Mouse (Mus musculus) gastrocnemius, postnatal 14 days (tissue): ENCODE results near the gene Gm20671. TPM values are rescaled to one million over a fixed set of nuclear protein-coding genes. Genes with fewer than 3 reads are reported as not detected.
A peak's percentile ranks its signal among the peaks of the same experiment; 100 is the strongest.
"Not testable (repeated sequence)": the region's sequence is repeated elsewhere in the genome, so short reads cannot be mapped to it uniquely, and the experiment has no call there.

ENCODE experiments used
- DNase-seq: peaks from one replicate; pipeline ENCODE4 v3.0.0; 2021; ENCODE audit warnings: mixed read lengths
- intact Hi-C: fragments of 180-260 bp; cut with DNase I; formaldehyde crosslinking; loops from one replicate; pipeline ENCODE4 v1.15.1; 2025; ENCODE audit warnings: low total_unique reads
- total RNA-seq, 2 experiments: library from RNA; stranded (reverse); gene quantifications; 2 replicates each; pipeline ENCODE4 v1.2.3; 2021

The Gm20671 gene
- total RNA-seq, 2 experiments from 2014 or later = not detected

GRCm38 (mm10) chr5:32820471-32820870, 6.4 kb downstream of the Gm20671 start:
- no peak for DNase-seq
- intact Hi-C loops = no loop called here

DNA sequence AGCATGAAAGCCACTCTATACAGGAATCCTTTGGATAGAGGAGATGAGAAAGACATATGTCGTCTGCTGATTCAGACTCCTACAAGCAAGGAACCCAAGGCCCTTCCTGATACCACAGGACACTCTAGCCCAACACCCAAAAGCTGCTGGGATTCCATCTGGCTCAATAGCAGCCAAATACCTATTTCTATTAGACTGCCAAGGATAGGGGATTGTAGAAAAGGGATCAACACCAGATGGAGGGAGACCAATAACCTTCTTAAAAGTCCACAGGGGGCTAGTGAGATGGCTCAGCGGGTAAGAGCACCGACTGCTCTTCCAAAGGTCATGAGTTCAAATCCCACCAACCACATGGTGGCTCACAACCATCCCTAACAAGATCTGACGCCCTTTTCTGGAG, 11.5 kb downstream of the Gm20671 start:
- intact Hi-C loops = no loop called here
- no peak for DNase-seq

- intact Hi-C loops = loop anchor here (10.0 kb wide), 1 partner anchor 68 kb away; the partner anchor contains the start of gene Prr14l
- not testable (repeated sequence) for DNase-seq
Observed at GRCm38 (mm10) chr5:32786454-32786853, 40.5 kb downstream of the Gm20671 start.

DNA sequence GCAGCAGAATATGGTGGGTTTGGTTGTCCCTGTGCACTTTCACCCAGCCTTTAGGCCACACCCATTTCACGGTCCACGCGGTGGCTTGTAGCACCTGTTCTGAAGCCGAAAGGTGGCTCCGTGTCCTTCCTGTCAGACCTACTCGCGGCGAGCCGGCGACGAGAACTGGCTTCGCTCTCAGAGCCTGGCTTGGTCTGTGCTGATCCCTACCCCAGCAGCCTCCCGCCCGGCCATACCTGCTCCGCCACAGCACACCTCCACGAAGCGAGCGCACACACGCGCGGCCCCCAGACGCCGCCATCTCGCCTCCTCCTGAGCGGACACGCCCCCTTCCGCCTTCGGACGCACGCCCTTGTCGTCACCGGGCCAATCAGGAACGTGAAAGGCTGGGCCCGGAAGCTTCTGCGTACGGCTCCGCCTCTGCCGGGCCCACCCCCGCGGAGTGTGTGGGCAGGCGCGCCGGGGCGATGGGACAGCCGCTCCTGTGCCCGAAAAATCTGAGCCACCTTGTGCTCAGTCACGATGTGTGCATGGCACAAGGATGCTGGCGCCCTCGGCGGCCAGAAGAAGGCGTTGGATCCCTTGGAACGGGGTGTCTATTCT, 41.5 kb downstream of the Gm20671 start, which contains the start of gene Pisd:
TSS of gene Pisd (minus strand) at position 334 of the 603 bp plus-strand sequence.
- intact Hi-C loops = loop anchor here (10.0 kb wide), 1 partner anchor 69 kb away; the partner anchor contains the start of gene Prr14l
- peak; percentile 95 for DNase-seq

GRCm38 (mm10) chr5:32784726-32785125, 42.2 kb downstream of the Gm20671 start:
- intact Hi-C loops = loop anchor here (10.0 kb wide), 1 partner anchor 70 kb away; the partner anchor contains the start of gene Prr14l
- DNase-seq = no peak

GRCm38 (mm10) chr5:32781596-32781995, 45.3 kb downstream of the Gm20671 start:
- no peak for DNase-seq
- intact Hi-C loops = loop anchor here (10.0 kb wide), 1 partner anchor 73 kb away; the partner anchor contains the start of gene Prr14l

GRCm38 (mm10) chr5:32778168-32778567, 48.7 kb downstream of the Gm20671 start:
- DNase-seq = no peak
- intact Hi-C loops = no loop called here

GRCm38 (mm10) chr5:32772361-32772760, 54.5 kb downstream of the Gm20671 start:
- intact Hi-C loops = no loop called here
- DNase-seq = no peak

DNA sequence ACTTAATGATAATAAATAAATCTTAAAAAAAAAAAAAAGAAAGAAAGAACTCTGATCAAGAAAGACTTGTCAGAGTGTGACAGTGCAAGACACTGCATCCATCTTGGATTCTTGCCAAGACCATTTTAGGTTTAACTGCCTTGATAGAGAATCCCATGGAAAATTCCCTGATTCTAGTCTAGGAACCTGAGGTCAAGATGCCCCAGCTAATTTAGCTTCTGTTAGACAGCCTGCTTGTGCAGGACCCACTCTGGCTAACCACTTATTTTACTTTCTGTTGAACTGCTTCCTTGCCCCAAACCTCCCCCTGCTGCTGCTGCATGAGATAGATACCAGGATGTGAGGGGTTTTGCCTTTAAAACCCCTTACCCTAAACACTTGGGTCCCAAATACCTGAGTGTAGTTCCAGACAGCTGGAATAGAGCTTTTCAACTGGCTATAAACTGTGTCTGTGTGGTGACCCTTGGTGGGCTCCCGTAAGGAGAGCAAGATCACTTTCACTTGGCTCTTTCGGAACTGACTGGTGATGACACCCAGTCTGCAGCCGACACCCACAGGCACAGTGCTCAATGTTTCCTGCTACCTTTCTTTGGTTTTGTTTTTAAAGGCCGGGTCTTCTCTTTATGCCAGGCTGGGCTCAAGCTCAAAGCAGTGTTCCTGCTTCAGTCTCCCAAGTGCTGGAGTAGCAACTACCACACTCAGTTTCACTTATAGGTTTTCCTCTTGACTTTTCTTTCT, 59.1 kb downstream of the Gm20671 start:
- intact Hi-C loops = no loop called here
- no peak for DNase-seq

DNA sequence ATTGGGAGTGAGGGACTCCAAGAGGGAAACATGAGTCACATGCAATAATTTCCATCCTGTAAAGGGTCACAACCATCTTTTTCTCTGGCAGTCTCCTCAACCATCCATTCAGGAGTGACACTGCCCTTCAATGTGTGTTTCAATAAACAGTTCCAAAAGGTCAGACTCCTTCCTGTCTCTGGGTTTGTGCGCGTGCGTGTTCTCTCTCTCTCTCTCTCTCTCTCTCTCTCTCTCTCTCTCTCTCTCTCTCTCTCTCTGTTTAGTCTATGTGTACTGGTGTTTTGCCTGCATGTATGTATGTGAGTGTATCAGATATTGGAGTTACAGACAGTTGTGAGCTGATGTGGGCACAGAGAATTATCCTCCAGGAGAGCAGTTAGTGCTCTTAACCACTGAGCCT, 59.9 kb downstream of the Gm20671 start:
- DNase-seq = no peak
- intact Hi-C loops = no loop called here

GRCm38 (mm10) chr5:32761566-32762140, 65.3 kb downstream of the Gm20671 start:
- intact Hi-C loops = no loop called here
- DNase-seq = no peak

- DNase-seq = no peak
- intact Hi-C loops = no loop called here
Observed at GRCm38 (mm10) chr5:32760787-32761186, 66.1 kb downstream of the Gm20671 start.

- intact Hi-C loops, DNase-seq: not testable (repeated sequence)
Observed at GRCm38 (mm10) chr5:32760352-32760751, 66.6 kb downstream of the Gm20671 start.

DNA sequence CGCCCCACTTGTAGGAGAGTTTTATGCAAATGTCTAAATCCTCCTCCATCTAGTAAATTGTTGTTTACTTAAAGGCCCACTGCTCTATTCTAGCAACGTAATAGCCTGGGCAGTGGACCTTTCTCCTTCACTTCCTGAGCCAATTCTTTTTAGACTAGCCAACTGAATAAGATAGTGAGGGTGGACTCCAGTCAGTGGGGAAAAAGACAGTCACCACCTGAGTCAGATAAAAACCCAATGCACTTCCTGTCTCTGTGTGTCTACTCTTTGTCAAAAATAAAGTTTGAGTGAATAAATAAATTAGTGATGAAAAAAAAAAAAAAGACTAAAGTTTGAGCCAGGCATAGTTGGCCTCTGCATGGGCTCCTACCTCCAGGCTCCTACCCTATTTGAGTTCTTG, 67.2 kb downstream of the Gm20671 start:
- intact Hi-C loops = no loop called here
- no peak for DNase-seq

DNA sequence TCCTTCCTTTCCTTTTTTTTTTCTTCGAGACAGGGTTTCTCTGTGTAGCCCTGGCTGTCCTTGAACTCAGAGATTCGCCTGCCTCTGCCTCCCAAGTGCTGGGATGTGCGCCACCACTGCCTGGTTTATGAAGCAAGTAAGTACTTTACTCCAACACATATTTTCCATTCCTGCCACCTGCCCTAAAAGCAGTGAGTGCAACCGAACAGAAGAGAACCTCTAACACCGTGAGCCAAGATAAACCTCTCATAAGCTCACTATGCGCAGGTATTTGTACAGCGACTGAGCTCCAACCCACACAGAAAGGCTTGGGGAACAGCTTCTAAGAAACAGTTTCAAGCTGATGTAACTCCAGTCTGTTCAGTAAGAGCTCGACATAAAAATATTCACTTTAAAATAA, 70.8 kb downstream of the Gm20671 start:
- DNase-seq = no peak
- intact Hi-C loops = no loop called here

DNA sequence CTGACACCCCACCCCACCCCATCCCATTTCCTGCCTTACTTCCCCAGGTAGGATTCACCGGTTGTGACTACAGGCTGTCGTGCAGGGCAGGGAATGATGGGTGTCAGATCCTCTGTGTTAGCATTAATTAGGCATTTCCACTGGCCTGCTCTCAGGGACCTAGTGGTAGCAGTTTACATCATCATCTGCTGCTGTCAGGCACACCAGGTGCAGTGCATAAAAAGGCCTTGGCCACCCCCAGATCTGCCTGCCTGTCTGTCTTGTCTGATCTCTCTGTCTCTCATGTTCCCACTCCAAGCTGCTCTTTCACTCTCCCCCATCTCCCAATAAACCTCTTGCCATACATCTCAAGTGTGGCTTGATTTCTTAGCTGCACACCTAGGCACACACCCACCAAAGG, 75.2 kb downstream of the Gm20671 start:
- no peak for DNase-seq

DNA sequence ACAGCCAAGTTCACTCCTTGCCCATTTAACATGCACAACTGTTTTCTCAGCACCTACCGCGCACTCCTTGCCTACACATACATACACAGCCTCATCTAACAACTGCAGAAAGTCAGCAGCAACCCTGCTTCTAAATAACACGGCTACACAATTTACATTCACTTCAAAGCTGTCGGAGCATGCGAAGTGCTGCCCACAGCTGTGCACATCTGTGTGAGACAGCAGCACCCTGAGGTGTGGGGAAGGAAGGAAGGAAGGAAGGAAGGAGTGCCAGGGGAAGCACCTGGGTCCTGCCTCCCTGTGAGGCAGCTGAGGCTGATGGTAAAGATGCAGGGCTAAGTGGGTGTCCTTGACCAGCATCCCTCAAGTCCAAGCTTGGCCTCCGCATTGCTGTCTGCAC, 78.0 kb downstream of the Gm20671 start:
- no peak for DNase-seq
- intact Hi-C loops = loop anchor here (10.0 kb wide), 1 partner anchor 154 kb away; no protein-coding TSS in a partner anchor

More for the DNA sequence above, 75.2 kb downstream of the Gm20671 start:
- intact Hi-C loops = loop anchor here (5.0 kb wide), 1 partner anchor 34 kb away; no protein-coding TSS in a partner anchor

GRCm38 (mm10) chr5:32747650-32748375, 79.1 kb downstream of the Gm20671 start:
- intact Hi-C loops = loop anchor here (10.0 kb wide), 1 partner anchor 153 kb away; no protein-coding TSS in a partner anchor
- peak; percentile 48 for DNase-seq
